Mouse (Mus musculus): ENCODE measurements at regions not wholly inside any gene's neighbourhood (a gene's known extent, or its start where the extent isn't known, plus 50 kb on each side); places are given as distances from the start of the nearest gene placed in this dataset.

GRCm38 (mm10) chr17:45803331-45803730, 69.7 kb upstream of the 1600014C23Rik start:
- Histone ChIP-seq H3K9ac (ENCODE audit: control insufficient read depth, low read depth, low read length, poor library complexity, severe bottlenecking) (no peak overlapping the region), H3K27me3 (ENCODE audit: control insufficient read depth in 1 of 2, insufficient read depth in 2 of 2, low read length in 2 of 2) (peaks cover 0 to 5% of the 10 kb centered on the region in 2 experiments; a peak in 2 of 4 replicates), H3K9me3 (replicated peaks; ENCODE audit: insufficient read depth, low read length) (no peaks in the 10 kb centered on the region), H3K4me3 (ENCODE audit: control insufficient read depth in 1 of 2, insufficient read depth in 1 of 2, low read depth in 2 of 2, low read length in 2 of 2) (no peak overlapping the region), H3K27ac (ENCODE audit: control insufficient read depth, low read depth, low read length) (no peak overlapping the region), H3K36me3 (ENCODE audit: control insufficient read depth in 1 of 2, insufficient read depth in 2 of 2, low read length in 2 of 2) (no peaks in the 10 kb centered on the region), H3K4me1 (ENCODE audit: control insufficient read depth in 1 of 2, insufficient read depth in 2 of 2, low read length in 2 of 2) (no peaks in the 10 kb centered on the region; a peak in 1 of 4 replicates), H3K79me2 (ENCODE audit: control insufficient read depth, insufficient read depth, low read length, poor library complexity) (no peaks in the 10 kb centered on the region)
- TF ChIP-seq NELFE (IDR thresholded peaks at IDR 0.05; ENCODE audit: low read depth, low read length), result no peak
- TF ChIP-seq TAL1 (IDR thresholded peaks at IDR 0.05; ENCODE audit: low read length), result no peak
- TF ChIP-seq CHD2 (IDR thresholded peaks at IDR 0.05; ENCODE audit: low read length), result no peak
- no peak for TF ChIP-seq RAD21 (IDR thresholded peaks at IDR 0.05; ENCODE audit: low read depth, low read length)
- no peak for TF ChIP-seq USF1 (IDR thresholded peaks at IDR 0.05; ENCODE audit: low read depth, low read length)
- no peak for TF ChIP-seq SMC3 (IDR thresholded peaks at IDR 0.05; ENCODE audit: low read depth, low read length)
- TF ChIP-seq ZC3H11A (IDR thresholded peaks at IDR 0.05; ENCODE audit: low read depth, low read length), result no peak
- TF ChIP-seq ELF1 (IDR thresholded peaks at IDR 0.05; ENCODE audit: low read depth, low read length), result no peak
- TF ChIP-seq POLR2AphosphoS5 (IDR thresholded peaks at IDR 0.05; ENCODE audit: borderline replicate concordance, low read depth, low read length), result no peak
- TF ChIP-seq RCOR1 (IDR thresholded peaks at IDR 0.05; ENCODE audit: low read depth, low read length), result no peak
- no peak for TF ChIP-seq HCFC1 (IDR thresholded peaks at IDR 0.05; ENCODE audit: low read depth, low read length)
- TF ChIP-seq JUND (IDR thresholded peaks at IDR 0.05; ENCODE audit: low read depth, low read length), result no peak
- no peak for TF ChIP-seq ZNF384 (IDR thresholded peaks at IDR 0.05; ENCODE audit: low read depth, low read length)
- no peak for TF ChIP-seq TBP (IDR thresholded peaks at IDR 0.05; ENCODE audit: low read depth, low read length)
- TF ChIP-seq MYC (IDR thresholded peaks at IDR 0.05; ENCODE audit: low read depth, low read length), result no peak
- no peak for TF ChIP-seq TCF12 (IDR thresholded peaks at IDR 0.05; ENCODE audit: low read depth, low read length)
- no peak for TF ChIP-seq MEF2A (IDR thresholded peaks at IDR 0.05; ENCODE audit: extremely low read depth, insufficient replicate concordance, low read depth, low read length, poor library complexity, severe bottlenecking)
- no peak for DNase-seq (ENCODE audit: low read depth, low spot score)

DNA sequence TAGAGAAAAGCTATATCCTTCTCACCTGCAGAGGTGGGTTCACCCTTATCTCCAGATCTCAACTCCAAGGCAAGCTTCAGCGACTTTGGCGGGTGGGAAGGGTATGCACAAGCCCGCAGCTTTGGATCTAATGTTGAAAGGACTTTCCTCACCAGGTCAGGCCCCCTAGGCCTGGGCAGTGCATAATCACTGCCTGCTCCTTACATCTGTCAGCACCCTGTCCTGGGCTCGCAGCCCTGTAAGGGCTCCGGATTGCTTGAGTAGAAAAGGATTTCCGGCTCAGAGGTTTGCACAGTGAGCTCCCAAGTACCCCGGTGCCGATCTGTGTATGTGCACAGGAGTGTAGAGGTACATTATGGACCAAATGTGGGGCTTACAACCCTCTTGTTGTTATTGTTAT, 68.8 kb upstream of the 1600014C23Rik start:
- H3K9ac ChIP-seq (ENCODE audit: control insufficient read depth, low read depth, low read length, poor library complexity, severe bottlenecking), result no peak overlapping the region
- TF ChIP-seq USF2 (IDR thresholded peaks at IDR 0.05; ENCODE audit: borderline replicate concordance in 1 of 2, insufficient read depth in 1 of 2, low read depth in 1 of 2, low read length in 2 of 2) (no peak), SIN3A (IDR thresholded peaks at IDR 0.05; ENCODE audit: low read length) (no peak), SMC3 (IDR thresholded peaks at IDR 0.05; ENCODE audit: low read depth, low read length) (no peak), MYC (IDR thresholded peaks at IDR 0.05; ENCODE audit: low read depth, low read length) (no peak), MYB (IDR thresholded peaks at IDR 0.05; ENCODE audit: low read depth, low read length) (no peak), POLR2AphosphoS5 (IDR thresholded peaks at IDR 0.05; ENCODE audit: borderline replicate concordance, low read depth, low read length) (no peak), TBP (IDR thresholded peaks at IDR 0.05; ENCODE audit: low read depth, low read length) (no peak), GABPA (IDR thresholded peaks at IDR 0.05; ENCODE audit: low read depth, low read length) (no peak), POLR2A (IDR thresholded peaks at IDR 0.05; ENCODE audit: control insufficient read depth in 1 of 2, insufficient read depth in 1 of 2, low read depth in 1 of 2, low read length in 2 of 2, poor library complexity in 1 of 2) (no peak), ZMIZ1 (IDR thresholded peaks at IDR 0.05; ENCODE audit: low read depth, low read length) (no peak), CHD2 (IDR thresholded peaks at IDR 0.05; ENCODE audit: low read length) (no peak), ZNF384 (IDR thresholded peaks at IDR 0.05; ENCODE audit: low read depth, low read length) (no peak), HCFC1 (IDR thresholded peaks at IDR 0.05; ENCODE audit: low read depth, low read length) (no peak), ELF1 (IDR thresholded peaks at IDR 0.05; ENCODE audit: low read depth, low read length) (no peak), BHLHE40 (IDR thresholded peaks at IDR 0.05; ENCODE audit: borderline replicate concordance, low read depth, low read length) (no peak), KAT2A (conservative IDR thresholded peaks at IDR 0.05; ENCODE audit: low read depth, low read length) (no peak), RAD21 (IDR thresholded peaks at IDR 0.05; ENCODE audit: low read depth, low read length) (no peak), ETS1 (IDR thresholded peaks at IDR 0.05; ENCODE audit: low read depth, low read length) (no peak), ZKSCAN1 (IDR thresholded peaks at IDR 0.05; ENCODE audit: low read depth, low read length) (no peak)
- H3K79me2 ChIP-seq (ENCODE audit: control insufficient read depth, insufficient read depth, low read length, poor library complexity), result no peaks in the 10 kb centered on the region
- H3K27me3 ChIP-seq (ENCODE audit: control insufficient read depth in 1 of 2, insufficient read depth in 2 of 2, low read length in 2 of 2), result peaks cover 2 to 7% of the 10 kb centered on the region in 2 experiments; a peak in 3 of 4 replicates
- no peaks in the 10 kb centered on the region for H3K36me3 ChIP-seq (ENCODE audit: control insufficient read depth in 1 of 2, insufficient read depth in 2 of 2, low read length in 2 of 2)
- no peak overlapping the region for H3K4me3 ChIP-seq (ENCODE audit: control insufficient read depth in 1 of 2, insufficient read depth in 1 of 2, low read depth in 2 of 2, low read length in 2 of 2)
- H3K27ac ChIP-seq (ENCODE audit: control insufficient read depth, low read depth, low read length), result no peak overlapping the region
- H3K9me3 ChIP-seq (replicated peaks; ENCODE audit: insufficient read depth, low read length), result no peaks in the 10 kb centered on the region
- H3K4me1 ChIP-seq (ENCODE audit: control insufficient read depth in 1 of 2, insufficient read depth in 2 of 2, low read length in 2 of 2), result no peaks in the 10 kb centered on the region; a peak in 1 of 4 replicates
- DNase-seq (ENCODE audit: low read depth, low spot score), result no peak
